Mouse (Mus musculus): ENCODE measurements around the gene Rap2a. TPM values are rescaled to one million over a fixed set of nuclear protein-coding genes. Genes with fewer than 3 reads are reported as not detected.

The Rap2a gene
- total RNA-seq, 2 experiments from 2014 or later, result 77.4 to 92.7 TPM

- DNase-seq (ENCODE audit: low spot score in 2 of 2), result no peak
These were observed 20.9 kb downstream of the Rap2a start for GRCm38 (mm10) chr14:120499096-120499495.

- no peak for DNase-seq (ENCODE audit: low spot score in 2 of 2)
These were observed 21.4 kb downstream of the Rap2a start for GRCm38 (mm10) chr14:120499601-120500000.

GRCm38 (mm10) chr14:120500021-120500560 is 21.8 kb downstream of the Rap2a start:
- peak; percentile 41 to 54 for DNase-seq (ENCODE audit: low spot score in 2 of 2)

GRCm38 (mm10) chr14:120500791-120501190 is 22.5 kb downstream of the Rap2a start:
- DNase-seq (ENCODE audit: low spot score in 2 of 2), result no peak

- no peak for DNase-seq (ENCODE audit: low spot score in 2 of 2)
These were observed 25.4 kb downstream of the Rap2a start for GRCm38 (mm10) chr14:120503641-120504040.

- DNase-seq (ENCODE audit: low spot score in 2 of 2), result no peak
These were observed 26.2 kb downstream of the Rap2a start for GRCm38 (mm10) chr14:120504423-120504822.

GRCm38 (mm10) chr14:120504928-120505461 is 26.8 kb downstream of the Rap2a start:
- DNase-seq (ENCODE audit: low spot score in 2 of 2), result no peak

- no peak for DNase-seq (ENCODE audit: low spot score in 2 of 2)
These were observed 27.7 kb downstream of the Rap2a start for GRCm38 (mm10) chr14:120505918-120506317.

GRCm38 (mm10) chr14:120507516-120507915 is 29.3 kb downstream of the Rap2a start:
- no peak for DNase-seq (ENCODE audit: low spot score in 2 of 2)

- DNase-seq (ENCODE audit: low spot score in 2 of 2), result no peak
These were observed 30.5 kb downstream of the Rap2a start for GRCm38 (mm10) chr14:120508566-120509365.

GRCm38 (mm10) chr14:120509366-120509640 is 31.1 kb downstream of the Rap2a start:
- no peak for DNase-seq (ENCODE audit: low spot score in 2 of 2)

GRCm38 (mm10) chr14:120511821-120512220 is 33.6 kb downstream of the Rap2a start:
- no peak for DNase-seq (ENCODE audit: low spot score in 2 of 2)

- DNase-seq (ENCODE audit: low spot score in 2 of 2), result no peak
These were observed 36.6 kb downstream of the Rap2a start for GRCm38 (mm10) chr14:120514821-120515271.

GRCm38 (mm10) chr14:120515376-120515775 is 37.1 kb downstream of the Rap2a start:
- DNase-seq (ENCODE audit: low spot score in 2 of 2), result no peak

- no peak for DNase-seq (ENCODE audit: low spot score in 2 of 2)
These were observed 40.5 kb downstream of the Rap2a start for GRCm38 (mm10) chr14:120518706-120519105.

GRCm38 (mm10) chr14:120519921-120520320 is 41.7 kb downstream of the Rap2a start:
- no peak for DNase-seq (ENCODE audit: low spot score in 2 of 2)

- no peak for DNase-seq (ENCODE audit: low spot score in 2 of 2)
These were observed 42.6 kb downstream of the Rap2a start for GRCm38 (mm10) chr14:120520843-120521242.

GRCm38 (mm10) chr14:120523296-120523695 is 45.1 kb downstream of the Rap2a start:
- no peak for DNase-seq (ENCODE audit: low spot score in 2 of 2)

GRCm38 (mm10) chr14:120525644-120526043 is 47.4 kb downstream of the Rap2a start:
- DNase-seq (ENCODE audit: low spot score in 2 of 2), result no peak

GRCm38 (mm10) chr14:120533301-120533700 is 55.1 kb downstream of the Rap2a start:
- DNase-seq (ENCODE audit: low spot score in 2 of 2), result no peak

GRCm38 (mm10) chr14:120534841-120535271 is 56.6 kb downstream of the Rap2a start:
- no peak for DNase-seq (ENCODE audit: low spot score in 2 of 2)

GRCm38 (mm10) chr14:120535446-120535845 is 57.2 kb downstream of the Rap2a start:
- DNase-seq (ENCODE audit: low spot score in 2 of 2), result no peak

GRCm38 (mm10) chr14:120535924-120536323 is 57.7 kb downstream of the Rap2a start:
- peak; percentile 6 to 10 for DNase-seq (ENCODE audit: low spot score in 2 of 2)
